22 mouse cellular contexts compared by ENCODE assay signal in genomic region chr7:142443474-142443873, GRCm38 (mm10). TPM values are rescaled to one million over a fixed set of nuclear protein-coding genes. Genes with fewer than 3 reads are reported as not detected.
DNase-seq lines count a peak whose midpoint lies in the region; ATAC-seq lines count a peak whose summit lies in the region.
"Had no signal": no experiment of that assay in that cellular context is flagged by ENCODE, and none has a peak within 500 bp of the region (broad histone marks: within the 10 kb centered on the region; RNA-seq: fewer than 3 reads in every experiment).

No protein-coding gene starts in this region.

- 94% methylated on average over 5 of the region's 5 CpGs for WGBS in forebrain, embryonic 10.5 days
- 81% methylated on average over 5 of the region's 5 CpGs for WGBS in forebrain, embryonic 16.5 days
- 74% methylated on average over 5 of the region's 5 CpGs for WGBS in liver, embryonic 13.5 days (ENCODE audit: insufficient replicate concordance)
- 67% methylated on average over 5 of the region's 5 CpGs for WGBS in liver, embryonic 12.5 days (ENCODE audit: insufficient replicate concordance)

- H3K27ac ChIP-seq in forebrain, embryonic 10.5 days: 0 out of 2 replicates have a peak overlapping the region, but pooled peaks have one; percentile 12
- H3K27ac ChIP-seq in forebrain, embryonic 16.5 days (ENCODE audit: low read length): no peak overlapping the region
- 0 out of 2 replicates have a peak overlapping the region, but pooled peaks have one; percentile 1 for H3K27ac ChIP-seq in liver, embryonic 13.5 days
- H3K27ac ChIP-seq in liver, embryonic 12.5 days: no peak overlapping the region
- H3K27ac ChIP-seq: forebrain, embryonic 13.5 days; heart, adult 2 months; hindbrain, embryonic 13.5 days; intestine, embryonic 15.5 days; midbrain, embryonic 13.5 days had no signal

- no peaks in the 10 kb centered on the region for H3K9me3 ChIP-seq in forebrain, embryonic 10.5 days
- H3K9me3 ChIP-seq in forebrain, embryonic 16.5 days (ENCODE audit: control insufficient read depth, low read length): no peaks in the 10 kb centered on the region
- H3K9me3 ChIP-seq in liver, embryonic 13.5 days (replicated peaks): no peaks in the 10 kb centered on the region
- no peaks in the 10 kb centered on the region for H3K9me3 ChIP-seq in liver, embryonic 12.5 days (replicated peaks)
- H3K9me3 ChIP-seq: forebrain, embryonic 13.5 days; hindbrain, embryonic 13.5 days; intestine, embryonic 15.5 days; midbrain, embryonic 13.5 days had no signal

- H3K27me3 ChIP-seq in forebrain, embryonic 10.5 days (ENCODE audit: poor library complexity, severe bottlenecking): peaks cover 7% of the 10 kb centered on the region
- H3K27me3 ChIP-seq in forebrain, embryonic 16.5 days (replicated peaks; ENCODE audit: control insufficient read depth, insufficient read depth, low read length): no peaks in the 10 kb centered on the region
- H3K27me3 ChIP-seq in liver, embryonic 13.5 days: no peaks in the 10 kb centered on the region
- no peaks in the 10 kb centered on the region; the same call in 1 of the 2 replicates for H3K27me3 ChIP-seq in liver, embryonic 12.5 days (replicated peaks)
- H3K27me3 ChIP-seq: forebrain, embryonic 13.5 days; hindbrain, embryonic 13.5 days; intestine, embryonic 15.5 days; midbrain, embryonic 13.5 days had no signal

- no peak overlapping the region for H3K4me2 ChIP-seq in forebrain, embryonic 16.5 days (ENCODE audit: low read length)
- H3K4me2 ChIP-seq in liver, embryonic 13.5 days: no peak overlapping the region
- no peak overlapping the region for H3K4me2 ChIP-seq in liver, embryonic 12.5 days
- H3K4me2 ChIP-seq: forebrain, embryonic 13.5 days; hindbrain, embryonic 13.5 days; intestine, embryonic 15.5 days; midbrain, embryonic 13.5 days had no signal

- no peaks in the 10 kb centered on the region for H3K36me3 ChIP-seq in forebrain, embryonic 10.5 days (replicated peaks)
- H3K36me3 ChIP-seq in forebrain, embryonic 16.5 days (ENCODE audit: control insufficient read depth, insufficient read depth): no peaks in the 10 kb centered on the region
- no peaks in the 10 kb centered on the region for H3K36me3 ChIP-seq in liver, embryonic 13.5 days
- H3K36me3 ChIP-seq in liver, embryonic 12.5 days: no peaks in the 10 kb centered on the region
- H3K36me3 ChIP-seq: hindbrain, embryonic 13.5 days; intestine, embryonic 15.5 days; midbrain, embryonic 13.5 days had no signal

- H3K4me1 ChIP-seq in forebrain, embryonic 10.5 days: peaks cover 22% of the 10 kb centered on the region
- H3K4me1 ChIP-seq in forebrain, embryonic 16.5 days (replicated peaks; ENCODE audit: control insufficient read depth, insufficient read depth, low read length): no peaks in the 10 kb centered on the region
- peaks cover 4% of the 10 kb centered on the region; the same call in 1 of the 2 replicates for H3K4me1 ChIP-seq in liver, embryonic 13.5 days (replicated peaks)
- 0 out of 2 replicates have a peak, but pooled peaks cover 15% of the 10 kb centered on the region for H3K4me1 ChIP-seq in liver, embryonic 12.5 days
- H3K4me1 ChIP-seq: forebrain, embryonic 13.5 days had no signal

- ATAC-seq in forebrain, embryonic 16.5 days: no peak
- ATAC-seq in liver, embryonic 13.5 days (ENCODE audit: low read depth): 0 out of 2 replicates have a peak, but pooled peaks have one; percentile 27
- ATAC-seq in liver, embryonic 12.5 days: no peak
- ATAC-seq in megakaryocyte progenitor cell, adult 5-6 weeks (replicated peaks; ENCODE audit: poor library complexity): peak; percentile 29
- ATAC-seq: forebrain, embryonic 13.5 days; intestine, embryonic 15.5 days; midbrain, embryonic 13.5 days had no signal

- DNase-seq in forebrain, embryonic 10.5 days (ENCODE audit: extremely low spot score, low spot score): no peak
- no peak for DNase-seq in liver, embryonic 13.5 days
- DNase-seq in B cell, adult 2 months: peak; percentile 30 to 45
- DNase-seq in embryo, embryonic 11 days: no peak
- DNase-seq in urinary bladder, postnatal 25 days (ENCODE audit: low spot score): no peak
- DNase-seq: adrenal gland, postnatal 10 days; cerebellum, adult 9-10 months; lung, adult 18-20 months; retina, postnatal 1 day; right cerebral cortex, postnatal 4 days; thymus, adult 2 months had no signal

- no peak overlapping the region for H3K4me3 ChIP-seq in forebrain, embryonic 10.5 days
- H3K4me3 ChIP-seq in forebrain, embryonic 16.5 days (replicated peaks; ENCODE audit: low read length): no peak overlapping the region
- no peak overlapping the region for H3K4me3 ChIP-seq in liver, embryonic 13.5 days (replicated peaks)
- no peak overlapping the region for H3K4me3 ChIP-seq in liver, embryonic 12.5 days
- H3K4me3 ChIP-seq: forebrain, embryonic 13.5 days; heart, adult 2 months; hindbrain, embryonic 13.5 days; intestine, embryonic 15.5 days; midbrain, embryonic 13.5 days had no signal

- H3K9ac ChIP-seq in forebrain, embryonic 16.5 days (replicated peaks; ENCODE audit: low read depth, low read length): no peak overlapping the region
- no peak overlapping the region for H3K9ac ChIP-seq in liver, embryonic 13.5 days
- no peak overlapping the region for H3K9ac ChIP-seq in liver, embryonic 12.5 days
- H3K9ac ChIP-seq: forebrain, embryonic 13.5 days; hindbrain, embryonic 13.5 days; intestine, embryonic 15.5 days; midbrain, embryonic 13.5 days had no signal

RNA-seq across cellular contexts. Expression of gene Tnni2, which starts 1.9 kb away (rescaled TPM):
- 0.46 and 1.4 TPM in 2 replicates for polyA plus RNA-seq in forebrain, embryonic 10.5 days (2016; fragmentation: Nextera tagmentation; extraction: Ambion mirVana)
- polyA plus RNA-seq in forebrain, embryonic 16.5 days (2015; fragmentation: Nextera tagmentation; extraction: Ambion mirVana): 0.89 TPM in 1 of 2 replicates, not detected in the other
- 3.4 and 4.3 TPM in 2 replicates for polyA plus RNA-seq in liver, embryonic 13.5 days (2015; fragmentation: Nextera tagmentation; extraction: Ambion mirVana)
- polyA plus RNA-seq in liver, embryonic 12.5 days (2016; fragmentation: Nextera tagmentation; extraction: Ambion mirVana): 1.8 and 2.4 TPM in 2 replicates
- 6.0 and 8.0 TPM in 2 replicates for total RNA-seq in megakaryocyte progenitor cell, adult 5-6 weeks (2015)
- total RNA-seq in megakaryocyte progenitor cell, adult 5-6 weeks (2017): 2.4 and 7.7 TPM in 2 replicates

RNA-seq across cellular contexts. Expression of gene Syt8, which starts 8.8 kb away (rescaled TPM):
- polyA plus RNA-seq in forebrain, embryonic 10.5 days (2016; fragmentation: Nextera tagmentation; extraction: Ambion mirVana): 0.18 TPM in 1 of 2 replicates, not detected in the other
- polyA plus RNA-seq in forebrain, embryonic 16.5 days (2015; fragmentation: Nextera tagmentation; extraction: Ambion mirVana): not detected in 2 replicates
- not detected in 2 replicates for polyA plus RNA-seq in liver, embryonic 13.5 days (2015; fragmentation: Nextera tagmentation; extraction: Ambion mirVana)
- polyA plus RNA-seq in liver, embryonic 12.5 days (2016; fragmentation: Nextera tagmentation; extraction: Ambion mirVana): not detected in 2 replicates
- total RNA-seq in megakaryocyte progenitor cell, adult 5-6 weeks (2015): not detected in 2 replicates
- not detected in 2 replicates for total RNA-seq in megakaryocyte progenitor cell, adult 5-6 weeks (2017)
- total RNA-seq: adrenal gland, postnatal 10 days; heart, adult 2 months; layer of hippocampus, adult 18-20 months; left cerebral cortex, adult 18-20 months had no signal
- polyA plus RNA-seq: forebrain, embryonic 13.5 days; heart, adult 2 months; hindbrain, embryonic 13.5 days; limb, embryonic 11.5 days; midbrain, embryonic 13.5 days had no signal

RNA-seq across cellular contexts. Expression of gene Lsp1, which starts 17.1 kb away (rescaled TPM):
- polyA plus RNA-seq in forebrain, embryonic 10.5 days (2016; fragmentation: Nextera tagmentation; extraction: Ambion mirVana): 10.7 and 12.0 TPM in 2 replicates
- 3.5 and 5.5 TPM in 2 replicates for polyA plus RNA-seq in forebrain, embryonic 16.5 days (2015; fragmentation: Nextera tagmentation; extraction: Ambion mirVana)
- 14.2 and 15.5 TPM in 2 replicates for polyA plus RNA-seq in liver, embryonic 13.5 days (2015; fragmentation: Nextera tagmentation; extraction: Ambion mirVana)
- polyA plus RNA-seq in liver, embryonic 12.5 days (2016; fragmentation: Nextera tagmentation; extraction: Ambion mirVana): 16.7 and 17.0 TPM in 2 replicates
- total RNA-seq in megakaryocyte progenitor cell, adult 5-6 weeks (2015): 45.9 and 75.5 TPM in 2 replicates
- 65.5 and 67.5 TPM in 2 replicates for total RNA-seq in megakaryocyte progenitor cell, adult 5-6 weeks (2017)

RNA-seq across cellular contexts. Expression of gene Tnnt3, which starts 55.2 kb away (rescaled TPM):
- polyA plus RNA-seq in forebrain, embryonic 10.5 days (2016; fragmentation: Nextera tagmentation; extraction: Ambion mirVana): 0.33 and 1.1 TPM in 2 replicates
- polyA plus RNA-seq in forebrain, embryonic 16.5 days (2015; fragmentation: Nextera tagmentation; extraction: Ambion mirVana): 0.73 and 1.2 TPM in 2 replicates
- polyA plus RNA-seq in liver, embryonic 13.5 days (2015; fragmentation: Nextera tagmentation; extraction: Ambion mirVana): 1.6 and 2.6 TPM in 2 replicates
- polyA plus RNA-seq in liver, embryonic 12.5 days (2016; fragmentation: Nextera tagmentation; extraction: Ambion mirVana): 0.51 TPM in 1 of 2 replicates, not detected in the other
- total RNA-seq in megakaryocyte progenitor cell, adult 5-6 weeks (2015): 0.20 TPM in 1 of 2 replicates, not detected in the other
- not detected in 2 replicates for total RNA-seq in megakaryocyte progenitor cell, adult 5-6 weeks (2017)
- total RNA-seq: layer of hippocampus, adult 18-20 months; left cerebral cortex, adult 18-20 months had no signal

RNA-seq across cellular contexts. Expression of gene Ctsd, which starts 55.6 kb away (rescaled TPM):
- polyA plus RNA-seq in forebrain, embryonic 10.5 days (2016; fragmentation: Nextera tagmentation; extraction: Ambion mirVana): 135 and 142 TPM in 2 replicates
- 203 and 208 TPM in 2 replicates for polyA plus RNA-seq in forebrain, embryonic 16.5 days (2015; fragmentation: Nextera tagmentation; extraction: Ambion mirVana)
- polyA plus RNA-seq in liver, embryonic 13.5 days (2015; fragmentation: Nextera tagmentation; extraction: Ambion mirVana): 297 and 306 TPM in 2 replicates
- polyA plus RNA-seq in liver, embryonic 12.5 days (2016; fragmentation: Nextera tagmentation; extraction: Ambion mirVana): 289 and 295 TPM in 2 replicates
- 115 and 133 TPM in 2 replicates for total RNA-seq in megakaryocyte progenitor cell, adult 5-6 weeks (2015)
- 129 and 170 TPM in 2 replicates for total RNA-seq in megakaryocyte progenitor cell, adult 5-6 weeks (2017)

Comparison
In these comparisons a context has a peak if more than half of its experiments do, and no peak if none do; other contexts are left out.
1. H3K27ac ChIP-seq: peak in forebrain, embryonic 10.5 days (single experiment) and liver, embryonic 13.5 days (single experiment); none in forebrain, embryonic 16.5 days (single experiment) and liver, embryonic 12.5 days (single experiment).
2. ATAC-seq: peak in liver, embryonic 13.5 days (single experiment) and megakaryocyte progenitor cell, adult 5-6 weeks (single experiment); none in forebrain, embryonic 16.5 days (single experiment) and liver, embryonic 12.5 days (single experiment).
3. DNase-seq: peak in B cell, adult 2 months (2 of 2); none in forebrain, embryonic 10.5 days (single experiment), liver, embryonic 13.5 days (single experiment), embryo, embryonic 11 days (single experiment) and urinary bladder, postnatal 25 days (single experiment).